Mouse (Mus musculus) layer of hippocampus, adult 8-10 months (tissue): Measurements from ENCODE around the gene Ddx39b. TPM values are rescaled to one million over a fixed set of nuclear protein-coding genes. Genes with fewer than 3 reads are reported as not detected.
"Not testable (repeated sequence)": the region's sequence is repeated elsewhere in the genome, so short reads cannot be mapped to it uniquely, and the experiment has no call there.

Experiments used
- DNase-seq, 2 experiments: peaks; one replicate each; pipeline ENCODE4 v3.0.0; 2022; ENCODE audit warnings: low spot score in 2 of 2
- total RNA-seq, 4 experiments: library from RNA; stranded (reverse); gene quantifications; 2 replicates each; pipeline ENCODE4 v1.2.4; 2022

The Ddx39b gene
- total RNA-seq, 4 experiments from 2014 or later, result 216 to 231 (median 222) TPM

DNA sequence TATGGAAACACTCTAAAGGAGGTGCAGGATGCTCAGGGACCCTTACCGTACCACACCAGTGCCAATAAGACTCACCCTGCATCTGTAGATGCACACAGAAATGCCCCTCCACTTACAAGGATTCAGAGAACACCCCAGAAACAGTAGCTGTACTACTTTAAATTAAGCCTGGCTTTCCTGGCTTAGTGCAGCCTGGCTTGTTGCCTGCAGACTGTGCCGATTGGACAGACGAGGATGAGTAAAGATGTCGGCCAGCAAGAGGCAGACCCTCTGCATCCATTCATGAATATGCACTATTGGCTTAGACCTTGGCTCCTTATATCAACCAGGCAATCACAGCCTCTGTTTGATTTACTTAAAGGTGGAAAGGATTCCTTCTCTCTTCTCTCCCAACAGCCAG lies 18.1 kb downstream of the Ddx39b start:
- no peak for DNase-seq

DNA sequence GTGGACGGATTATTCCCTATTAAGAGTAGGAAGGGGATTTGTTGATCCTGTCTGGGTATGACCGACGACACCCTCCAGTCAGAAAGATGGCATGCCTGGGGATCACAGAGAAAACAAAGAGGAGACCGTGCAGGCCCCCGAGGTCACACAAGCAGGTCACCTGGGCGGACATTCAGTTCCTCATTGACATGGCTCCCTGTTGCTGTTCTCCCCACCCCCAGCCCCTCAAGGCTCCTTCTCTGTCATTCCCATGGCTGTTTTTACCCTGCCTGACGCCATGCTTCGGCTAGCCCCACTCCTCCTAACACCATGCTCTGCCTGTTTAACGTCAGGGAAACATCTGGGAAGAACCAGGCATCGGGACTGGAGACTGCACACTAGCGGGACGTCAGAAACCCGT lies 20.1 kb downstream of the Ddx39b start:
- no peak for DNase-seq

DNA sequence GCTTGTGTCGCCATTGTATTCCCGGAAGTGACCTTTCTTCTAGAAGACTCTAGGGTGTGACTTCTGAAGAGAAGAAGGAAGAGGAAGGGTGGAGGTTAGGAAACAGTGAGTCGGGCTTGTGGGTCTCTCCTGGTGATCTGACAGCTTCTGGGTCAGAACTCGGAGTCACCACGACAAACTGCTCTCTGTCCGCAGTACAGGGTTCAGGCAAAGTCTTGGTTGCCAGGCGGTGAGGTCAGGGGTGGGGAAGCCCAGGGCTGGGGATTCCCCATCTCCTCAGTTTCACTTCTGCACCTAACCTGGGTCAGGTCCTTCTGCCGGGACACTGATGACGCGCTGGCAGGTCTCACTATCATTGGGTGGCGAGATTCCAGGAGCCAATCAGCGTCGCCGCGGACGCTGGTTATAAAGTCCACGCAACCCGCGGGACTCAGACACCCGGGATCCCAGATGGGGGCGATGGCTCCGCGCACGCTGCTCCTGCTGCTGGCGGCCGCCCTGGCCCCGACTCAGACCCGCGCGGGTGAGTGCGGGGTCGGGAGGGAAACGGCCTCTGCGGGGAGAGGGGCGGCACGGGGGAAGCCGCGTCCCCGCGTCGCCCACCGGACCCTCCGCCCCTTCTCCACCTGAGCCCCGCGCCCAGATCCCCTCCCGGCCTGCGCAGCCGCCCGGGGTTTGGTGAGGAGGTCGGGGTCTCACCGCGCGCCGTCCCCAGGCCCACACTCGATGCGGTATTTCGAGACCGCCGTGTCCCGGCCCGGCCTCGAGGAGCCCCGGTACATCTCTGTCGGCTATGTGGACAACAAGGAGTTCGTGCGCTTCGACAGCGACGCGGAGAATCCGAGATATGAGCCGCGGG lies 21.3 kb downstream of the Ddx39b start, which contains the start of gene H2-D1:
Gene H2-D1 (plus strand): TSS at position 67 of the 859 bp plus-strand sequence.
- DNase-seq, result peak; percentile 89 to 97

DNA sequence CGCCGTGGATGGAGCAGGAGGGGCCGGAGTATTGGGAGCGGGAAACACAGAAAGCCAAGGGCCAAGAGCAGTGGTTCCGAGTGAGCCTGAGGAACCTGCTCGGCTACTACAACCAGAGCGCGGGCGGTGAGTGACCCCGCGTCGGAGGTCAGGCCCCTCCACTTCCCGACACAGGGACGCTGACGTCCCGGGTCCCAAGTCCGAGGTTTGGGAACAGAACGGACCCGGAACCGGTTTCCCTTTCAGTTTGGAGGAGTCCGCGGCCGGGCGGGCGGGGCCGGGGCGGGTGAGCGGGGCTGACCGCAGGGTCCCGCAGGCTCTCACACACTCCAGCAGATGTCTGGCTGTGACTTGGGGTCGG lies 22.0 kb downstream of the Ddx39b start:
- no peak for DNase-seq

DNA sequence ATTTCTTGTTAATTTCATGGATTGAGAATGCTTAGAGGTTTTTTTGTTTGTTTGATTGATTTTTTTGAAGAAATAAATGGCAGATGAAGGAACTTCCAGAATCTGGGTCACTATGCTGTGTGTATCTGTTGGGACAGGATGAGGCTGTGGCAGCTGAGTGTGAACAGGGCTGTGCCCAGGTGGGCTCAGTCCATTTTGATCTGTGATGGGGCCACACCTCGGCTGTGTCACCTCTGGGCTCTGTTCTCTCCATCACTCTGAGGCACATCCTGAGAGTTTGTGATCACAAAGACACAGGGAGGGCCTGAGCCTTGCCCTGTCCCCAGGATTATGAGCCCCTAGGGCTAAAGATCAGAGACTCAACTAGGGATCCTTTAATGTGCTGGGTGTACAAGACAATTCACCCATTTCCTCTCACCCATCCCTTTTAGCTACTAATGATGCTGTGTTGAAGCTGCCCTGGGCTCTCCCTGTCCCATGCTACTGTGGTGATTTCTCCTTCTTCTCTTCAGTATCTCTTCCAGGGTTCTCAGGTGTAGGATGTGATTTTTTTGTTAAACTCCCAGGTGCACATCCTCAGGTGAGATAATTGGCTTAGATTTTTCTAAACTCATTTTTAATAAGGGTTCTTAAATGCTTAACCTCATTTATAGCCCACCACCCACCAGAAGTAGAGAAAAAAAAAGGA lies 26.0 kb downstream of the Ddx39b start:
- no peak for DNase-seq

DNA sequence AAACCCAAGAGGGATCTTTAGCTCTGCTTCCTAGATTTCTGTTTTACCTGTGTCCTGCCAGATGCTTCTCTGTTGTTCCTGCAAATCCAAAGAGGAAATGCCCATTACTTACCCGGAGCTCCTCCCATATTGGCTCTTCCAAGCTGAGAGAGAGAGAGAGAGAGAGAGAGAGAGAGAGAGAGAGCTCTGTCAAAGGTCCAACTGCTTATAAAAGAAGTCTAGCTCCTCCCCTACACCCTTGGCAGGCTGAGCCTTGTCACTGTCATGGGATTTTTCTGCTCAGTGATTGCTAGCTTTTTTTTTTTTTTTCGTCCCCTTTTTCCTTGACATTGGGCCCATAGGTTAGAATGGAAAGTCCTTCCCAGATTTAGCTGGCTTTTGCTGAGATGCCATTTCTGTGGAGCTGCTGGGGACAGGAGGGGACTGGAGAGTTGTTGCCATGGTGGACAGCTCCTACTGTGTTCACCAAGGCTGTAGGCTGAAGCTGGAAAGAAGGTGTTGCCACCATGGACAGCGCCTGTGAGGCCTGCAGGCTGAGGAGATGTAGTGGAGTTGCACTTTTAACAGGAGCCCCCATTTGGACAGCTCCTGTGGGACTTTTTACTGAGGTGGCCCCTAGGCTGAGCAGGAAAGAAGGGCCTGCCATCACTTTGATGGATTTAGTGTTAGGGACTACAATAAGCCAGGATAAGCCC lies 28.3 kb downstream of the Ddx39b start:
- no peak for DNase-seq

DNA sequence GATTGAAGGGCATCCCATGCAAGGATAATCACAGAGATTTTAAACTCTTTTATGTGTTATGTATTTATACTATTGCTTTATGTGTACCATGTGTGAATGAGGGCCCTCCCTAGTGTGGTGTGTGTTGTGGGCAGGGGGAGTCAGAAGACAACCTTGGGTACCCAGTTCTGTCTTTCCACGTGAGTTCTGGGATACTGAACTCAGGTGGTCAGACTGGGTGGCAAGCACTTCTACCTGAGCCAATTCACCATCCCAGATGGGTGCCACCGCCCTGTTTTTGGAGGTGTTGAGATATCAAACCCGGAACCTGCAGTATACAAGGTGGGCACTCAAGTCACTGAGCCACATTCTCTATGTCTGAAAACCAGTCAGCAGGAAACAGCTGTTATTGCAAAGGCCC lies 30.7 kb downstream of the Ddx39b start:
- DNase-seq, result no peak

DNA sequence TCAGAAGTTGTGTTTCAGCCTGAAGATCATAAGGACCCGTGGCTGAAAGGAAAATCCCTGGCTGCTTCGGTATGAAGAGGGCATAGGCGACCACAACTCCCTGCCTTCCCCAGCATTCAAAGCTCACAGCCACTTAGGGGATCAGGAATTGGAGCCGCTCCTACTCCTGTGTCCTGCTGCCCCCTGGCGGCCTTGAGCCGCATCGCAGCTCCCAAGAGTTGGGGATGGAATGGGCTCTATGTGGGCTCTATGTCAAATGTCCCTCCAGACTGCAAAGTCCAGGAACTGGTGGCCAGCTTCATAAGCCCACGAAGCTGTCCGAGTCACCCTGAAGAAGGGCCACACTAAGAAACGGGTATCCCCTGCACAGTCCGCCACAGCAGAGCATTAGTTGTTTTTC lies 33.2 kb downstream of the Ddx39b start:
- DNase-seq, result peak in 1 of 2 experiments; percentile 87

DNA sequence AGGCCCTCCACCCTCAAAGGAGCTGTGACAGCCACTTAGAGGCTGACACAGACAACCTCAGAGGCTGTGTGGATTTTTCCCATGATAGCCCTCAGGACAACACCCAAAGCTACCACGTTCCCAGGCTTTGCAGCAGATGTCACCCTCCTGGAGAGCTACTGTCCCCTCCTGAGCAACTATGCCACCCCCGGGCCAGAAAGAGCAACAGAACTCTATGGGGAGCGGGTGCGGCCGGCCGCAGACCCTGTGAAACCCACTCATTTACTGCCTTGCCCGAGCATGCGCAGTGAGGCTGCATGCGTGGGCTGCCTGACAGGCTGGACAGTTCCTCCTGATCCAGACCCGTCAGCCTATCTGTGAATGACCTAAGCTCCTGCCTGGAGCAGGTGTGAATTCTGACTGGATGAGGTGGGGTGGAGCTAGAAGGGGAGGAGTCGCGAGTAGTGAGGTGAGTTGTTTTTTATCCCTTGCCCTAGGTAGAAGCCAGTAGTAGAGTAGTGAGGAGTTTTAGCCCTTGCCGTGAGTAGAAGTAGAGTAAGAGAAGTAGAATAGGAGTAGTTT lies 34.8 kb downstream of the Ddx39b start:
- no peak for DNase-seq

DNA sequence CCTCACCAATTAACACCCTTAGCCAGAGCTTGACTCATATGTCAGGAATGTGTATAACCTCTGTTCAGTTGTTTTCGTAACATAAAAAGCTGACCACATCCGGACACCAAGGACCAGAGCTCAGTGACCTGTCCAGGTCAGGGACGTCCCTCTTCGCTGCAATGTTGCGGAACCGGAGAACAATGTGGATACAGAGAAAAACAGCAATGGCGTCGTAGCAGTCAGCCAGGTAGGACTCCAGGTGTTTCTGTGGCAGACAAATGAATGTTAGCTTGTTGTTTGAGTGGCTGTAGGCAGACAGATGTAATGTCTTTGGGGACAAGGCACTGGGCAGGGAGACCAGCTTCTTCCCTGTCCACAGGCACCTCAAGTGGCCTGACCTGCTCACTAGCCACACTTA lies 36.5 kb downstream of the Ddx39b start:
- no peak for DNase-seq

DNA sequence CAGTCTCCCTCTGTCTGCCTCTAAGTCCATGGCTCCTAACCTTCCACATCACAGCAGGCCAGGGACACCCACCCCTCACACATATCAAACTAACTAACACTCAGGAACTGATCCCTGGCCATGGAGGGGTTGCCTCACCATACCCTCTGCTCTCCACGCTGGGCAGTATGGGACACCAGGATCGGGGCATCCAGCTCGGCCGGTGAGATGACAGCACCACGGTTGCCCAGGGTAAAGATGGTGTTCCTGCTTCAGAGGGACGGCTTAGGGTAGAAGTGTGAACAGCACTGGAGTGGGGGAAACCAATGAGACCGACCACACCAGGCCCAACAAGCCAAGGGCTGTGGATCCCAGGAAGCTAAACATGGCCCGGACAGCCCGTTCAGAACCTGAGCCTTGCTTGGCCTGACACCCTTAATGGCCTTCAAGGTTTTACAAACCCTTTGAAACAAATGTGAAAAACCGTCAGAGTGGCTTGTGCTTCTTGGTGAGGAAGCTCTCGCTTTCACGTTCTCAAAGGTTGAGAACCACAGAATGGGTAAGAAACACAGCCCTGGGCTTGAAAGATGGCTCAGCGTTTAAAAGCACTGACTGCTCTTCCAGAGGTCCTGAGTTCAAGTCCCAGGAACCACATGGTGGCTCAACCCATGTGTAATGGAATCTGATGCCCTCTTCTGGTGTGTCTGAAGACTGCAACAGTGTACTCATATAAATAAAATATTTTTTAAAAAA lies 37.6 kb downstream of the Ddx39b start:
- DNase-seq, result no peak

DNA sequence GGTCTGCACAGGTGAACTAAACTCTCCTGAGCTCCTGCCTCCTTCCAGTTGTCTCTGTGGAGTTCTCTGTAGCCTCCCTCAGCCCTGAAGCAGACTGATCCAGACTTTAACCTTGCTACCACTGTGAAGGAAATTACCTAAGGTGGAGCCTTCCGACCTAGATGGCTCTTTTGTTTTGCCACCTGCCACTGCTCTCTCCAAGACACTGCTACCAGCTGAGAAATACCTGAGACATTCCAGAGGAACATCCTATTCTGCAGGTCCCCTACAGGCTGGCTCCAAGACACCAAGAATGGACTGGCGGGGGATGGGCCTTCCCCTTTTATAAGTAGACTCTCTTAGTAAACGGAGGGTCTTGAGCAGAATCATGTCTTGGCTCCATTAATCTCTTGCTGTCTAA lies 38.7 kb downstream of the Ddx39b start:
- no peak for DNase-seq

DNA sequence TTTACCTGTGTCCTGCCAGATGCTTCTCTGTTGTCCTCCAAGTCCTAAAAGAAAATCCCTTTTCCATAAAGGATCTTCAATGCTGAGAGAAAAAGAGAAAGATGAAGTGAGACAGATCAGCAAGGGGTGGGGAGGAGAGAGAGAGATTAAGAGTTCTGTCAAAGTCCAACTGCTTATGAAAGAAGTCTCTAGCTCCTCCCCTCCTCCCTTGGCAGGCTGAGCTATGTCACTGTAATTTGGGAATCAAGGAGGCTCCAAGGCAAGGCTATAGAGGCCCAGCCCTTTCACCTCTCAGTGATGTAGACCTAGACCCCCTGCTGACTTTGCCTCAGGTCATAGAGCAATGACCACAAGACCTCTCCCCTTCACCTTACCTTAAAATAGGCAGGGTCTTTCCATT lies 43.9 kb downstream of the Ddx39b start:
- DNase-seq, result no peak

DNA sequence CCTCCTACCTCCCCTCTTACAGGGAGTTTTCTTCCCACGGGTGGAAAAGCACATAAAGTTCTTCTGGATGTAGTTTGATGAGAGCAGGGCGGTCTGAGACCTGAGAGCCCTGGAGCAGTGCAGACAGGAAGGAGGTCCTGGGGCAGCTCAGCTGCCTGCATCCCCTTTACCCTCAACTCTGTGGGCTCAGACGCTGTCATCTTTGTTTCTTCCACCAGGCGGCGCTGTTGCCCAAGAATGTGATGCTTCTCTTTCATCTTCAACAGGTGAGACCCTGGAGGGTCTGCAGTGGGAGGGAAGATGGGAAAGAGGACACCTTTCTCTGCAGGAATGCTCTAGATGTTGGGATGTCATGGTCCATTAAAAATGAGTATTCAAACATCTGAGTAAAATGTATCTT lies 54.2 kb downstream of the Ddx39b start:
- peak in 1 of 2 experiments; percentile 34 for DNase-seq

DNA sequence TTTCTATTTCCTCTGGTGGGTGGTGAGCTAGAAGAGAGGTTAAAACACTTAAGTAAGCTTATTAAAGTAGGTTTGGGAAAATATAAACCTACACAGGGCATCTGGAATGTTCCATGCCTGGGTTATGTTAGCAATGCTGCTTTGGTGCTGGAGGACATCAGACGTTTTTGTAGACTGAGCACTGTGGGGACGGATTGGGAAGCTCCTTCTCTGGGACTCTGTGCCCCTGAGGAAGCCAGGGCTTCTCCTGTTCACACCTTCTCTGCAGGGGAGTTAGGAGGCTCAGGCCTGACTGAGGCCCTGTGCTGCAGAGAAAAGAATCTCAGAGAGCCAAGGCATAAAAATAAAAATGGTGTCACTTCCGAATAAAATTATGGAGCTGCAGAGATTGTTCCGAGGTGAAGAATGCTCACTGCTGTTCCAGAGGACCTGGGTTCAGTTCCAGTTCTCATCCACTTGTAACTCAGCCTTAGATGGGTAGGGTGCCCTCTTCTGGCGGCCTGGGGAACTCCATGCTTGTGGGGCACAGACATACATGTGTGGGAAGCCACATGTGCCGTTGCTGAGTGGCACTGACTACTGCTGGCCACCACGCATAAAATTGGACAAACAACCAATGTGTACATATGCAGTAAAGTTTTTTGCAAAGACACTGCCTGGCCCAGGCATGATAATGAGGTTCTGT lies 58.9 kb downstream of the Ddx39b start:
- not testable (repeated sequence) for DNase-seq

DNA sequence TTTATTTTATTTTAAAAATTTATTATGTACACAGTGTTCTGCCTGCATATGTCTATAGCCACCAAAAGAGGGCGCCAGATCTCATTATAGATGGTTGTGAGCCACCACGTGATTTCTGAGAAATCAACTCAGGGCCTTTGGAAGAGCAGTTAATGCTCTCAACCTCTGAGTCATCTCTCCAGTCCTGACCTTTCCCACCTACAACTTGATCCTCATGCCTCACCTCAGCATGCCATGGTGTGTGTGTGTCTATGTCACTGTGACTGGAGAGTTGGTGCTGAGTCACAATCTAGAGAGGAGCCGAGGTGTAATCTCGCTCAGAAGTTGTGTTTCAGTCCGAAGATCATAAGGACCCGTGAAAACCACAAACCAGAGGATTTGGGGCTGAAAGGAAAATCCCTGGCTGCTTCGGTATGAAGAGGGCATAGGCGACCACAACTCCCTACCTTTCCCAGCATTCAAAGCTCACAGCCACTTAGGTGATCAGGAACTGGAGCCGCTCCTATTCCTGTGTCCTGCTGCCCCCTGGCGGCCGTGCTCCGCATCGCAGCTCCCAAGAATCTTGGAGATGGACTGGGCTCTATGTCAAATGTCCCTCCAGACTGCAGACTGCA lies 60.2 kb downstream of the Ddx39b start:
- peak; percentile 62 to 87 for DNase-seq

DNA sequence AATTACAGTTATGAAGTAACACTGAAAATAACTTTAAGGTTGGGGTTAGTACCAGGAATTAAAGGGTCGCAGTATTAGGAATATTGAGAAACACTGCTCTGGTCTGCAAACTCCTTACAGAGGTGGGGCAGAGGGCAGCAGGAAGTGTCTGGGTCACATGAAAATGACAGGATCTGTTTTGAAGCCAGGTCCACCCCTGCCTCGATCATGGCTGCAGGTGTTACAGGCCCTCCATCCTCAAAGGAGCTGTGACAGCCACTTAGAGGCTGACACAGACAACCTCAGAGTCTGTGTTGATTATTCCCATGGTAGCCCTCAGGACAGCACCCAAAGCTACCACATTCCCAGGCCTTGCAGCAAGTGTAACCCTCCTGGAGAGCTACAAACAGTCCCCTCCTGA lies 61.7 kb downstream of the Ddx39b start:
- DNase-seq, result no peak
